Mouse (Mus musculus) spleen, adult 18-20 months (tissue): Measurements from ENCODE around the gene Prc1.
"Not testable (repeated sequence)": the region's sequence is repeated elsewhere in the genome, so short reads cannot be mapped to it uniquely, and the experiment has no call there.

Source experiments
- DNase-seq, 2 experiments: peaks; one replicate each; pipeline ENCODE4 v3.0.0; 2022; ENCODE audit warnings: mixed read lengths in 2 of 2

The Prc1 gene

DNA sequence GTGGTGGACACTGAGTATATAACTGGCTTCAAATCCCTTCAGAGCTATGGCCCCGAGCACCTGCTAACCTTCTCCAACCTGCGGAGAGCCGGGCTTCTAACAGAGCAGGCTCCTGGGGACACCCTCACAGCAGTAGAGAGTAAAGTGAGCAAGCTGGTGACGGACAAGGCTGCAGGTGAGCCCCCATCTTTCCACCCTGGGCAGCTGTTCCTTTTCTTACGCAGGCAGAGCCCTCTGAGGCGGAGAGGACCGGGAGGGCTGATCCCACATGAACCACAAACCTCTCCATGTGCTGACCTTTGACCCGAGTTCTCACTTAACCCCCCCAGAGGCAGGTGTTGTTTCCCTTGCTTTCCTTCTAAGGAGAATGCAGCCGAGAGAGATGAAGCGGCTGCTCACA, 6.5 kb upstream of the Prc1 start:
- no peak for DNase-seq

DNA sequence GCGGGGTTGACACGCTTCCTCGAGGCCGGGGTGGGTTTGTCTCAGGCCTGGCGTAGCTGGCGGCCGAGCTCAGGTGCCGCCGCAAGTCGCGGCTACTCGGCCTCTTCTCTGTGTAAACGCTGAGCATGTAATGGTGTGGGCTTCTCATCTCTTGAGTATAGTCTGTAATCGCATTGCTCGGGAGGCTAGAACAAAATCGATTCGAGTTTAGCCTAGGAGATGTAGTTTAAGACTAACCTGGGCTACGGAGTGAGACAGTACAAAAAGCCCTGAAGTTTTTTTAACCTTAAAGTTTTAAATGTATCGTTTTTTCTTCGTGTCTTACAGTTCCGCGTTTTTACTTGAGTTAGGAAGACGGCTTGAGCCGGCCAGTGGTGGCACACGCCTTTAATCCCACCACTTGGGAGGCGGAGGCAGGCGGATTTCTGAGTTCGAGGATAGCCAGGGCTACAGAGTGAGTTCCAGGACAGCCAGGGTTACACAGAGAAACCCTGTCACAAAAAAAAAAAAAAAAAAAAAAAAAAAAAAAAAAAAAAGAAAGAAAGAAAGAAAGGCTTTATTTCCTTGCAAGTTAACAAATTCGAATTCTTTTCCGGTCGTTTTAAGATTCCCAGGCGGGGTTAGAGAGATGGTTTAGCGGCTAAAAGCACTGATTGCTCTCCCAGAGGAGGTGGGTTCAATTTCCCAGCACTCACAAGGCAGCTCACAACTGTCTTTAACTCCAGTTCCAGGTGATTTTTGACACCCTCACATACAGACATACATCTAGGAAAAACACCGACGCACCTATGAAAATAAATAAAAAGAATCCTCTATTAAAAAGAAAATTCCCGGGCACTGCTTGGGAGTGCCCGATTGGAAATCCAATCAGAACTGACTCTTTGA, 756 bp downstream of the Prc1 start:
- DNase-seq: no peak

DNA sequence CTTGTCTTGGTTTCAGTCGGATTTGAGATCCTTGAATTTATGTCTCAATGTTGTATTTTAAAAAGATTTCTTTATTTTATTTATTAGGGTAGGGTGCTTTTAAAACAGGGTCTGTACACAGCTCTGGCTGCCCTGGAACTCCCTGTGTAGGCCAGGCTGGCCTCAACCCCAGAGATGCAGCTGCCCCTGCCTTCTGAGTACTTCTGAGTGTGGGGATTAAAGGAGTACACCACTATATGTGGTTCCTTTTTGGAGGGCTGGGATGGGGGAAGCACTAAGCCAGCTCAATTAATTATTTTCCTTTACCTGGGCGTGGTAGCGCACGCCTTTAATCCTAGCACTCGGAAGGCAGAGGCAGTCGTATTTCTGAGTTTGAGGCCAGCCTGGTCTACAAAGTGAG, 2.2 kb downstream of the Prc1 start:
- DNase-seq: no peak

DNA sequence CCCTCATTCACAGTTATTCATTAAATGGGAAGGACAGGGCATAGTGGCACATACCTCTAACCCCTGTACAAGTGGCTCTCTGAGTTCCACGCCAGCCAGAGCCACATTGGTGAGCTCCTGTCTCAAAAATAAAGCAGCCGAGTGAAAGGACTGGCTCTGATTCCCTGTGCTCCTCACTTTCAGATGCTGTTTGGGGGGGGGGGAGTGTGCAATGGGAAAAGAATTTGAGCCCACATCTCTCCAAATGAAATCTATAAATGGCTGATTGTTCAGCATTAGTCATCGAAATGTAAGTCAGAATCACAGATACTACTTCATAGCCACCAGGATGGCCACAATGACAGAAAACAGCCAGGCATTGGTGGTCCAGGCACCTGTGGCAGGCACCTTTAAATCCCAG, 2.8 kb downstream of the Prc1 start:
- no peak for DNase-seq

DNA sequence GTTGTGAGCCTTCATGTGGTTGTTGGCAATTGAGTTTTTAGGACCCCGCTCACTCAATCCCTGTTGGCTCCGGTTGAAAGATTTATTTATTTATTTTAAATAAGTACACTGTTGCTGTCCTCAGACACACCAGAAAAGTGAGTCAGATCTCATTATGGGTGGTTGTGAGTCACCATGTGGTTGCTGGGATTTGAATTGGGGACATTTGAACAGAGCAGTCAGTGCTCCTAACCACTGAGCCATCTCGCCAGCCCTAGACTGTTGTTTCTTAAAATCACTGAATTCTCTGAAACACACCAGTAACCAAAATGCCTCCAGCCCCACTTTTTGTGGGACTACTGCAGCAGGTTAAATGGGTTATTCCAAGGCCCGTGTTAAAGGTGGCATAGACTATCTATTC, 4.5 kb downstream of the Prc1 start:
- no peak for DNase-seq

DNA sequence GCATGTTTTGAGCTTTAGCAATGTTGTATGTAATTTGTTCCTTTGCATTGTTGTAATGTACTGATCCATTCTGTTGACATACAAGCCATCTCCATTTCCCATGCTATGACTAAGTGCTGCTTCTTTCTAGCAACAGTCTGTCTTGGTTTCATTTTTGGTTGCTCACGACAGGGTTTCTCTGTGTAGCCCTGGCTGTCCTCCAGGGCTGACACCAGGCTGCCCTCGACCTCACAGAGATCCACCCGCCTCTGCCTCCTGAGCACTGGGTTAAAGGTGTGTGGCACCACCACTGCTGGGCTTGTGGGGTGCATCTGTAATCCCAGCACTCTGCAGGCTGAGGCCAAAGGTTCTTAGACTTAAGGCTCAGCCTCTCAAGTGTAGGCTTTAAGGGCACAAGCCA, 5.3 kb downstream of the Prc1 start:
- DNase-seq: no peak

DNA sequence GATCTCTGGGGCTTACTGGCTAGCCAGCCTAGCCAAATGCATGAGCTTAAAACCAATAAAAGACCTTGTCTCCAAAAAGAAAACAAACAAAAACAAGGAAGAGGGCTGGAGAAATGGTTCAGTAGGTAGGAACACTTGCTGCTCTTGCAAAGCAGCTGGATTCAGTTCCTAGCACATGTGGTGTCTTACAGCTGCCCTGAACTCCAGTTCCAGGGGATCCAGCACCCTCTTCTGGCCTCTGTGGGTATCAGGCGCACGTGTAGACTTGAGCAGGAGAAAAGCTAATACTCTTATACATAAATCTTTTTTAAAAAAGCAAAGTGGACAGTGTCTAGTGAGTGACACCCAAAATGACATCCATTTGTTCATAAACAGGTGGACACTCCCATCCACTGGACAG, 7.3 kb downstream of the Prc1 start:
- DNase-seq: no peak

DNA sequence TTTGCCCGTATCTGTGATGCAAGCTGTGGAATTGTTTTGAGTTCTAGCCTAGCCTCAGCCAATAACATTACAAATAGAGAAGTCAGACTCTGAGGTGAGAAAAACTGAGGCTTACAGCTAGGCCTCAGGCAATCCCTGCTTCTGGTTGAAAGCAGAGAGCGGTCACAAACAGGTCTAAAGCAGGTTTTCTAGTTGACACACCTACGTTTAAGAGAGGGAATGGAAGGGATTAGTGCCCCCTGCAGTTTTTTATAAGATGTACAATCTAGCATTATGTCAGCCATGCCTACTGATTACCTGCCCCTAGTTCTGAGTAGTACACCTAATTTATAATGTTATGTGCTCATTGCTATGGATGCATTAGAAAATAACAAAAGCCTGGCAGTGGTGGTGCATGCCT, 13.5 kb downstream of the Prc1 start:
- no peak for DNase-seq

DNA sequence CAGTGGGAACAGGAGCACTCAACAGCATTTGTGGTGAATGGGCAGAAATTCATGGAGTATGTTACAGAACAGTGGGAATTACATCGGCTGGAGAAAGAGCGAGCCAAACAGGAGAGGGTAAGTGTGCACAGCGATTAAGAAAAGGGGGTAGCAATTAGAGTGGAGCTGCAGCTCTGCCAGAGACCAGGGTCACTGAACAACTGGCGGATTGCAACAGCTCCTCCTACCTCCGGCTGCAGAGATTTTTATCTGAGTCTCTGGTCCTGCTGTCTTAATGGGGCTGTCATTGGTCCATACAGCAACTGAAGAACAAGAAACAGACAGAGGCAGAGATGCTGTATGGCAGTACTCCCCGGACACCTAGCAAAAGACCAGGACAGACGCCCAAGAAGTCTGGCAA, 16.5 kb downstream of the Prc1 start:
- DNase-seq: no peak

DNA sequence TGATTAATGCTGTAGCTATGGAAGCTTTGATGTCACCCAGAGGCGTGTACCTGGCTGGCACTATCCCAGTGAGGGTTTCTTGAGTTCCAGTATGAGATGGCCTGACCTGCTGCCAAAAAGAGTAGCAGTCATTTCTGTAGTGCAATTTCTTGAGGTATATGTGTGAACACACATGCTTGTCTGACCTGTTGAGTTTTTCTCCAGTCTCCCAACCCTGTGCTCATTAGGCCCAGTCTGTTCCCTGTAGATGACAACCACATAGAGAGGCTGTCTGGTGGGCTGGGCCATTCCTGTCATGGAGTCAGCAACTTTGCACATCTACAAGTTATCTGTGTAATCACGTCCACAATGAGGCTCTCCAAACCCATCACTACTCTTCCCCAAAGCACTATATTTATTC, 21.5 kb downstream of the Prc1 start:
- DNase-seq: no peak

DNA sequence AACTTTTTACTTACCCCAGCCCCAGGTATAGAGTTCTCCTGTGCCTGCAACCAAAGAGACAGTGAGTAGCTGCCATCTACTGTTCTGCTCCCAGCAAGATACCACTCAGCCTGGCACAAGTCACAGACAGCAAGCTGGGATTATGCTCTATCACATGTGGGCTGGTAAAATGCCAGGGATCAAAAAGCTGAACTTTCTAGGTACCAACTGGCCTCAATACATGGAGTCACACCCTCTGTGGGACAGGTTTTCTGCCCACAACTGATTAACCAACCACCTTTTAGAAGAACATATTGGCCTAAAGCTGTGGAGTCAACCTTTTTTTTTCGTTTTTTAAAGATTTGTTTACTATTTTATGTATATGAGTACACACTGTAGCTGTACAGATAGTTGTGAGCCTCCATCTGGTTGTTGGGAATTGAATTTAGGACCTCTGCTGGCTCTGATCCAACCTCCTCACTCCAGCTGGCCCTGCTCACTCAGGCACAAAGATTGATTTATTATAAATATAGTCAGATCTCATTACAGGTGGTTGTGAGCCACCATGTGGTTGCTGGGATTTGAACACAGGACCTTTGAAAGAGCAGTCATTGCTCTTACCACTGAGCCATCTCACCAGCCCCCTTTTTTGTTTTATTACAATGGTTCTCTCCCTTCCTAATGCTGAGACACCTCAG, 23.3 kb downstream of the Prc1 start:
- DNase-seq: no peak

DNA sequence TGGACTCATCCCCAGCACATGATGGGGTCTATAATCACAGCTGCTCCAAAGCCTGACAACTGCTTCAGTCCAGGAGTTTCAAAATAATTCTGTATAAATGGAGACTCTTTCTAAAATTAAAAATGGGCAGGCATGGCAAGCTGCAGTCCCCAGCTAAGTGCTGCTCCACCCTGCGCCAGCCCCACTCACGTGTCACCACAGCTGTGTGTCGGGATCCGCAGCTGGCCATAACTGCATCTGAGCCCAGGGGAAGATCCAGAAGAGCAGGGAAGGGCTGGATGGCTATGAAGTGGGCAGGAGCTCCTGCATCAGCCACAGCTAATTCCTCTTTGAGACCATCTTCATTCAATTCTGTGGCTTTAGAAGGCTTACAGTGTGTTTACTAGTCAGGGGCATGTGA, 24.4 kb downstream of the Prc1 start:
- no peak for DNase-seq

DNA sequence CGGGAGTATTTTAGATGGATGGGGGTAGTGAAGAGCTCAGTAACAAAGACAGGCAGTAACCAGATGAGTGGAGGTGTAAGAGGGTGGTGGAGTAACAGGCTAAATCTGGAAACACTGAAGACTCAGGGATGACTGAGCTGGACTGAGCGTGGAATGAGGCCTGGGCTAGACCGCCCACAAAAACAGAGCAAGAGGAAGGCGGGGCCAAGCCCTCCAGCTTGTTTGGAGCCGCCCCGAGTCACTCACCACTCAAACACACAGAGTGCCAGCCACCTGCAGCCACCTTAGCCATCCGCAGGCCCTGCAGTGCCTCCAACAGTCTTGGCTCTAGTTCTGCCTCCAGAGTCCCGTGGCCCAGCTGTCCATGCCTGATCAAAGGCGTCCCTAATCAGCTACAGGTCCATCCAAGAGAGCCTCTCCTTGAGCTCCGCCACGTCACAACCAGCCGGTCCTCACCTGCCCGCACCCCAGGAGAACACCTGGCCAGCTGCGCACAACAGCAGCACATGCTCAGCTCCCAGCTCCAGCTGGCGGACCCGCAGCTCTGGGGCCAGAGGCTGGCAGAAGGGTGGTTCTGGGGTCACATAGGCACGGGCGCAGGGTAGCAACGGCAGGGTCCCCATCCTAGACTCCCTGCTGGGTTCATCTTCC, 25.7 kb downstream of the Prc1 start:
- DNase-seq: no peak

DNA sequence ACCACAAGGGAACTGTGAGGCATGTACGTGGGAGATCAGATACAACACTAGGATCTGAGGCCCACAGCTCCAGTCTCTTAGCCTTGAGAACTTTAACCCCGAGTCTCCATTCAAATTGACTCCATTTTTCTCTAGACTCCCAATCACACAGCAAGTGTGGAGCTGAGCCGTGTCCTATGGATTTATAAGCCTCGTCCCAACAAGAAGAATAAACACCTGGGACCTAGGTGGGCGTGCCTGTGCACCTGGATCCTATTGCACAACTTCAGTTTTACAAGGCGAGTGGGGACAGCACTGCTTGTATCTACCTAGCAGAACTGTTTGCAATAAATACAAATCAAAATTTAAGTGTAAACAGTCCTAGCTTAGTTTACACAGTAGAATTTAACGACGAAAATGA, 29.1 kb downstream of the Prc1 start:
- DNase-seq: no peak

DNA sequence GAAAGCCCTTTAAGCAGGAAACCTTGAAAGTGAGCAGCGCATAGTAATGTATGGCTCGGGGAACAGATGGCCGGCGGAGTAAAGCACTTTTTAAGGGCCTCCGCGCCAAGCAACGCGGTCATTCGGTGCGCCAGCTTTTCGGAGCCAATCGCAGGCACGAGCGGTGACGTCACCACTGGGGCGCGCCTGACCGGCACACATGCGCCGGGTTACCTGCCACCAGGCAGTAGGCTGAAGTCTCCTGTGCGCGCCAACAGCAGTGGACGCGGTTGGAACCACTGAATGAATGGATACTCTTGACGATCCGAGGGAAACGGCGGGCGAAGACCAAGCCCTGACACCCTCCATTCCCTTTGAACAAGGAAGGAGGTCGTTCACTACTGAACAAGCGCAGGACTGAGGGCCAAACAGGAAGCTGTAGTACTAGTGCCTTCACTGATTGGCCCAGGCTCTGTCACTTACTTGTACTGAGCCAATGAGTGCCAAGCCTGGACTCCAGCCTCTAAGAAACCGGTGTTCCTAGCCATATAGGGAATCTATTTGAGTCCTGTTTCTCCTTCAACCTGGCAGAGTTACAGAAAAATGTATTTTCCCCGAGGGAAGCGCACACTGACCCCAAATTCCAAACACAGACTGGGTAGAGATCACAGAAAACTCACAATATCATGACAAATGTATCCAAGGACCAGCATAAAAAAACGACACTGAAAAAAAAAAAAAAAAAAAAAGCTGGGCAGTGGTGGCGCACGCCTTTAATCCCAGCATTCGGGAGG, 30.0 kb downstream of the Prc1 start, which contains the start of gene Rccd1:
Gene Rccd1, minus strand, starts transcription at position 412 of the 773 bp plus-strand sequence.
- DNase-seq: peak; percentile 84 to 94

DNA sequence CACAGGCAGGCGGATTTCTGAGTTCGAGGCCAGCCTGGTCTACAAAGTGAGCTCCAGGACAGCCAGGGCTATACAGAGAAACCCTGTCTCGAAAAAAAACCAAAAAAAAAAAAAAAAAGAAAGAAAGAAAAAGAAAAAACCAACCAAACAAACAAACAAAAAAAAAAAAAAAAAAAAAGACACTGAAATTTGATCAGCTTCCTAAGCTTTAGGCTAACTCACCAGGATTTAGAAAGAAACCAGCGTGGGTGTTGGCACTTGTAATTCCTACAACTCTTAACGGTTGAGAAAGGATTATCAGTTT, 30.5 kb downstream of the Prc1 start:
- DNase-seq: not testable (repeated sequence)

DNA sequence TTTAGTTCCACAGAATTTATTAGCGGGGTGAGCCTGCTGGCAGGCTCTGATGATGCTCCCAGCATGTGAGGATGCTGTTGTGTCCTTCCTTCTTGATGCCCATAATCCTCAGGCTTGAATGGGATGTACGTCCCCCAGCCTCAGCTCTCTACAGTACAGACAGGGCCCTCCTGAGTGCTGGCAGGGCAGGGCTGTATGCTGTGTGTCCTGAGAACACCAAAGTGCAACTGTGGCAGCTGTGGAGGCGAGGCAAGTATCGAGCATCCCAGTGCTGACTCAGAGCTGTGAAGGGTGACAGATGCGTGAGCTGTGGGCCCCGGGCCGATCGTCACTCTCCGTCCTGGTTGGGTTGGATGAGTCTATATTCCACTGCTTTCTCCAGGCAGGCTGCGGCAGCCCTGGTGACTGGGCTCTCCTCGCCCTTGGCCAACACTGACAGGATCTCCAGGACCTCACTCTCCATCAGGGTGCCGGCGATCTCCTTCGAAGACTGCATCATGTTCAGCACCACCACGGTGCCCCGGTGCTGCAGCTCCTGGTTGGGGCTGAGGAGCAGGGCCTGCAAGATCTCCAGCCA, 31.1 kb downstream of the Prc1 start:
- no peak for DNase-seq

DNA sequence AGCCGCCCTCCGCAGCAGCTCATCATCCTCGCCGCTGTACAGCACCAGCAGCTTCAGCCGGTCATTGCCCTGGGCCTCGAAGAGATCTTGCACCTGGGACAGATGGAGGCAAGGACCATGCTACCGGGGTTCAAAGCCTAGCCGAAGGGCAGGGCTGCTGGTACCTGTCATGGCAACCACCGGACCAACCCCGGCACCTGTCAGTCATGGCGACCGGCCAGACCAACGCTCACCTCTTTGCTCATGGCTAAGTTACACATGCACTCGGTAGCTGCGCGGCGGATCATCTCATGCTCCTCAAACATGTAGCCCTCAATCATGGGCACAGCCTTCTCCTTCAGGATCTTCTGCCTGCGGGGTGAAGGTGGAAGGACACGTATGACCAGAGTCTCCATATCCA, 31.8 kb downstream of the Prc1 start:
- no peak for DNase-seq

DNA sequence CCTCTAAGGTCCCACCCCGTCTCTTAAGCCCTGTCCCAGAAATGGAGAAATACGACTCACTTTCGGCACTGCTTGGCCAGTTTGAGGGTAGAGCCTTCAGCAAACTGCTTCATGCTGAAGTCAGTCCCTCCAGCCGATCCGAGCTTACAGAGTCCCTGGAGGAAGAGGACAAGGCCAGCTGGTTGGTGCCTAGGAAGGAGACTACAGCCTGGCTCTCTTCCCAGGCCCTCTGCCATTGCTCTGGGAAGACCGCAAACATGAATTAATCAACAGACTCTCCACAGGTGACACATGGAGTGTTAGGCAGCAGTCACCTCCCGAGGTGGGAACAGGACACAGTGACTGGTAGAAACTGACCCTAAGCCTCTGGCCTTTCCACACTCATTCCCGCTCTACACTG, 36.0 kb downstream of the Prc1 start:
- DNase-seq: no peak

DNA sequence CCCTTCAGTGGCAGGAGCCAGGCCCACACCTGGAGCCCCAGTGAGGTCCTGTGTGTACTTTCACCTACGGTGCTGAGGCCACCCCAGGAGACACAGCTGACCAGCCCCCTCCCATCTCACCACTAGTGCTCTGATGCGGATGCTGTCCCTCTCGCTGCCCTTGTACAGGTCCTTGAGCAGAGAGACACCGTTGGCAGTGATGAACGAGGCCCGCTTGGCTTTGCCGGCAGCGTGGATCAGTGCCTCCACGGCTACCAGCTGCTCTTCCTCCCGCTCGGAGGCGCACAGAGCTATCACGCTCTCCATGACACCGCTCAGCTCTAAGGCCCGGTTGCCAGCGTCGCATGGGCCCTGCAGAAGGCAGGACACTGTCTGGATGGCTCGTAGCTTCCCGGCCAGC, 37.2 kb downstream of the Prc1 start:
- DNase-seq: no peak

DNA sequence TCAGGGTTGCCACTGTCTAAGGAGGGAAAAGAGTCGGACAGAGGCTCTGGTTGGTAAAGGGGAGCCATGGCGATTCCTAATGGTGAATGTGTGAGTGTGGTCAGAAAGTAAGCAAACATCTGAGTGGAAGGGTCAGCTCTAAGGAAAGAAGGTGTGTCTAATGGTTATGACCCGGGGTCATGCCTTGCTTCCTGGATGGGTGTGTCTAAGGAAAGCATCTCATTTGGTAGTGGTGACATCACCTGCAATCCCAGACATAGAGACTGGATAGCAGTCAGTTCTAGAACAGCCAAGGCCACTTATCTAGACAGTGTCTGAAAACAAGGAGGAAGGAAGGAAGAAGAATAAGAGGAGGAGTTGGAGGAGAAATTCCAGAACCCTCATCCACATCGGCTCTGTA, 40.6 kb downstream of the Prc1 start:
- no peak for DNase-seq

DNA sequence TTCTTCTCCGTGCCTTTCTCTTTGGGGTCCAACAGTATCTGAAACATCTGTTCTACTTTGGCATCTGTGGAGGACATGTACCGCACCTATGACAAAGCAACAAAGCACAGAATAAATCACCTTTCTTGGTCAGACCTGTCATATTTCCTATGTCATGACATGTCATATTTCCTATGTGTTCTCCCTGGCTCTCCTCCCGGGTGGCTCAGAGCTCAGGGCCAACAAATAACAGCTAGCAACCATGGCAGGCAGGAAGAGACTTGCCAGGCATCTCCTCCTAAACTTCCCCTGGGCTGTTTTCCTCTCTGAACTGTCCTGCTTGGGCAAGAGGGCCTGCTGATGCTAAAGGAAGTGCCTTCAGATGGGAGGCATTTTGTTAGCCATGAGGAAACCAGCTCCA, 42.7 kb downstream of the Prc1 start:
- no peak for DNase-seq

DNA sequence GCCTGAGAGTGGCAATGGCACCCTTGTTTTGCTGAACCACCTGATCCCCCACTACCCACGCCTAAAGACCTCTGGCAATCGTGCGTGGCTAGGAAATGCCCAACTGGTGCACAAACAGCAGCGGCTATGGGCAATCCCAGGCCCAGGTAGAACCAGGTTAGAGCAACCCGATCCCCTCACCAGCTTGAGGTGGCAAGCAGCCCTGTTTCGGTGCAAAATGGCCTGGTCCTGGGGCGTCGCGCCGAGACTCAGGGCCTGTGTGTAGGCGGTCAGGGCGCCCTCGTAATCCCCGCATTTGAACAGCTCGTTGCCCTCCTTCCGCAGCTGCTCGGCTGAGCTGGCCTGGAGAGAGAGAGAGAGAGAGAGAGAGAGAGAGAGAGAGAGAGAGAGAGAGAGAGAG, 45.1 kb downstream of the Prc1 start:
- DNase-seq: peak in 1 of 2 experiments; percentile 28
